Mouse (Mus musculus): Measurements from ENCODE around the gene Itpa. TPM values are rescaled to one million over a fixed set of nuclear protein-coding genes. Genes with fewer than 3 reads are reported as not detected.
"Not testable (repeated sequence)": the region's sequence is repeated elsewhere in the genome, so short reads cannot be mapped to it uniquely, and the experiment has no call there.

The Itpa gene
- polyA plus RNA-seq (2012; rRNA removed) = 53.3 and 58.1 TPM in 2 replicates

- DNase-seq (ENCODE audit: extremely low spot score in 1 of 2, low spot score in 1 of 2) = peak; percentile 81 to 89
These were observed at the start of gene Itpa for GRCm38 (mm10) chr2:130667559-130667958. Gene Itpa (plus strand): TSS chr2:130667610.

DNA sequence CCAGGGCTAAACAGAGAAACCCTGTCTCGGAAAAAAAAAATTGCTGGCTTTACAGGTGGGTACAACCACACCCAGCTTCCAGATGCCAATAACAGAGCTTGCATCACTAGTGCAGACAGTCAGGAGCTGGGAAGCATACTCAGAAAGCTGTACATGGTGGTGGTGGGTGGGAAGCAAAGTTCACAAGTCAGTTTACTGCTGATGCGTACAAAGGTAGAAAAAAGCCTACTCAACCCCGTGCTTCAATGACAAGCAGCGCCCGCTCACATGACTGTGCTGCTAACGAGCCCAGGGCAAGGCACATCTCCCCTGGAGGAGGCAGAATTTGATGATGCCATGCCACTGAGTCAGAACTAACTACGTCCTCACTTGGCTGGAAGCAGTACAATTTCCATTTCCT lies 48.4 kb upstream of the Itpa start:
- DNase-seq (ENCODE audit: extremely low spot score in 1 of 2, low spot score in 1 of 2) = no peak

GRCm38 (mm10) chr2:130628424-130628823 lies 39.0 kb upstream of the Itpa start:
- DNase-seq (ENCODE audit: extremely low spot score in 1 of 2, low spot score in 1 of 2) = no peak

GRCm38 (mm10) chr2:130629080-130629838 lies 38.2 kb upstream of the Itpa start:
- DNase-seq (ENCODE audit: extremely low spot score in 1 of 2, low spot score in 1 of 2) = no peak

GRCm38 (mm10) chr2:130629839-130630203 lies 37.6 kb upstream of the Itpa start, which contains the start of the genes Fastkd5 and Ubox5:
Gene Fastkd5 (minus strand): TSS chr2:130630027.
Gene Ubox5 (minus strand): TSS chr2:130630038.
- peak; percentile 81 to 95 for DNase-seq (ENCODE audit: extremely low spot score in 1 of 2, low spot score in 1 of 2)

GRCm38 (mm10) chr2:130632416-130632815 lies 35.0 kb upstream of the Itpa start:
- DNase-seq (ENCODE audit: extremely low spot score in 1 of 2, low spot score in 1 of 2) = peak in 1 of 2 experiments; percentile 62

GRCm38 (mm10) chr2:130632887-130633675 lies 34.3 kb upstream of the Itpa start:
- DNase-seq (ENCODE audit: extremely low spot score in 1 of 2, low spot score in 1 of 2) = no peak

- DNase-seq (ENCODE audit: extremely low spot score in 1 of 2, low spot score in 1 of 2) = no peak
These were observed 33.2 kb upstream of the Itpa start for GRCm38 (mm10) chr2:130634006-130634738.

- DNase-seq (ENCODE audit: extremely low spot score in 1 of 2, low spot score in 1 of 2) = no peak
These were observed 32.5 kb upstream of the Itpa start for GRCm38 (mm10) chr2:130634739-130635411.

DNA sequence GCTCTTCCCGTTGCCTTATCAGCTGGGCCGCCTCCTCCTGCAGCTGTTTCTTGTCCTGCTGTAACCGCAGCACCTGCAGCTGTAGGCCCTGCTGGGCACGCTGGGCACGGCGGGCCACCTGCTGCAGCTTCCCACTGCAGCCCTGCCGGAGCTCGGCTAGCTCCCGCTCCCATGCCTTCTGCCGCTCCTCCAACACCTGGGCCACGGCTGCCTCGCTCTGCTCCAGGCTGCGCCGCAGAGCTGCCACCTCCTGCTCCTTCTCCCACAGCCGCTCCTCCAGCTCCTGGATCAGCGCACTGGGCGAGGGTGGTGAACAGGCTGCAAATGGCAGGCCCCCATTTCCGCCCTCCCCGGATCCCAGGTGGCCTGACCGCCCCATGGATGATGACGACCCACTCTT lies 31.6 kb upstream of the Itpa start:
- no peak for DNase-seq (ENCODE audit: extremely low spot score in 1 of 2, low spot score in 1 of 2)

GRCm38 (mm10) chr2:130638101-130638611 lies 29.3 kb upstream of the Itpa start:
- no peak for DNase-seq (ENCODE audit: extremely low spot score in 1 of 2, low spot score in 1 of 2)

GRCm38 (mm10) chr2:130639276-130639675 lies 28.1 kb upstream of the Itpa start:
- no peak for DNase-seq (ENCODE audit: extremely low spot score in 1 of 2, low spot score in 1 of 2)

DNA sequence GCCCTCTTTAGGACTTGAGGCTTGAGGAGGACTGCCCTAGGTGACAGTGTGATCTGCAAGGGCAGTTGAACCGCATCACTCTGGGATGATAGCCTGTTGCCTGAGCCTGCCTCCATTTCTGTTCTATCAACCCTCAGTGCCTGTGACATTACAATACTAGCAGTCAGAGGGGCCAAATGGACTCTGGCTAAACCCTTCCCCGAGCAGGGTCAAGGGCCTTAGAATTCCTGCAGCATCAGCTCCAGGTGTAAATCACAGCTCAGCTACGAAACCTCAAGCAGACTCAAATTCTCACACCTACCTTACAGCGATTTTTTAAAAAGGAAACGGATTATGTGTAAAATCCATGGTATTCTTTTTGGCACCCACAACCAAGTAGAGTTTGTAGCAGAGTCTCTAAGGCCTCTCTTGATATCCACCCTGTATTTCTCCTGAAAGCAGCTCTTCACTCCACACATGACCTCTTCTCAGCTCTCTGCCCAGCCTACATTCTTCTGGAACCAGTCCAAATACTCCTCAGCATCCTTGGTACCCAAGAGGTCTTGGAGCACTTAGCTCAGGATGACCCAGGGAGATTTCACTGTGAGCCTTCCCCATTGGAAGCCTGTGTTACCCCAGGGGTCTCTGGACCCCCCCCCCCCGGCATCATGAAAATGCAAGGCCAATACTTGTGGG lies 25.9 kb upstream of the Itpa start:
- no peak for DNase-seq (ENCODE audit: extremely low spot score in 1 of 2, low spot score in 1 of 2)

DNA sequence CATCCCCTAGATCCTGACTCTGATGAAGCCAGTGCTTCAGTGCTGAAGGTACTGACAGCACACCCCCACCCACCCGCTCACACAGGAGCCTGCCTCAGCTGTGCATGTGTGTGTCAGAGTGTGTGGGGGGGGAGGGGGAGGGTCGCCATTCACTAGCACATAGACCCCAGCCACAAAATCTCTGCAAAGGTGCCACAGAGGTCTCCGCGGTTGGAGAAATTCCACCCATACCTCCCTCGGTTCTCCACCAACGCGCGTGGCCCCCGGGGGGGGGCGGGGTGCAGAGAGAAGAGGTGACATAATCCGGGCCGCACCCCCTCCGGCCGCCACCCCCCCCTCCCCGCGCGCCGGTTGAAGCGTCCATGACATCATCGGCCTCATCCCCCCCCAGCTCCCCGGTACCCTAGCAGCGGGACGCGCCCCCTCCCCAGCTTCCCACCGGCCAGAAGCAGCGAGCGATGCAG lies 25.2 kb upstream of the Itpa start:
- no peak for DNase-seq (ENCODE audit: extremely low spot score in 1 of 2, low spot score in 1 of 2)

DNA sequence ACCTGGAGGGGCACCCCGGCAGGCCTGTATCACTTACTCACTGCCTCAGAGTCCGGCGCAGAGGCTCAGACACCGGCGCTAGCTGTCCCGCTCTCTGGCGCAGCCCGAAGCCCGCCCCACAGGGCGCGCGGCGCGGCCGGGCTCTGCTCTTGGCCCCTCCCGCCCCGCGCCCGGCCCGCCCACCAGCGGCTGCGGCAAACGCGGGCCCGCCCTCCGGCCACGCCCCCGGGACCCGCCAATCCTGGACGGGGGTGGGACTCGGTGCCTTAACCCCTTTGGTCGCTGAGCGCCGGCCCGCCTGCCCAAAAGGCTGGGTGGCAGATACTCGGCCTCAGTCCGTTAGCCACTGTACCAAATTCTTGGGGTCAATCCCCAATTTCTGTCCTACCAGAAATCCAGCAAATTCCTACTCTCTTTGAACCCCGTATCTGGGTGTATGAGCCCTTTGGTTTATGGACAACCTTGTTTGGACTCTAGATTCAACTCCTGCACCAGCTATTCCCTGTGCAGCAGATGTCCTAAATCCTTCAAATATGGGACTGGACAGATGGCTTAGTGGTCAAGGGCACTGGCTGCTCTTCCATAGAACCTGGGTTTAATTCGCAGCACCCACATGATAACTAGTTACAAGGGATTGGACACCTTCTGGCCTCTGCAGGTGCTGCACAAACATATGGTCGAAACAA lies 24.6 kb upstream of the Itpa start, which contains the start of gene Lzts3:
TSS of gene Lzts3 (minus strand) at position 120 of the 686 bp plus-strand sequence.
- DNase-seq (ENCODE audit: extremely low spot score in 1 of 2, low spot score in 1 of 2) = peak in 1 of 2 experiments; percentile 91

GRCm38 (mm10) chr2:130645198-130645597 lies 22.2 kb upstream of the Itpa start:
- no peak for DNase-seq (ENCODE audit: extremely low spot score in 1 of 2, low spot score in 1 of 2)

DNA sequence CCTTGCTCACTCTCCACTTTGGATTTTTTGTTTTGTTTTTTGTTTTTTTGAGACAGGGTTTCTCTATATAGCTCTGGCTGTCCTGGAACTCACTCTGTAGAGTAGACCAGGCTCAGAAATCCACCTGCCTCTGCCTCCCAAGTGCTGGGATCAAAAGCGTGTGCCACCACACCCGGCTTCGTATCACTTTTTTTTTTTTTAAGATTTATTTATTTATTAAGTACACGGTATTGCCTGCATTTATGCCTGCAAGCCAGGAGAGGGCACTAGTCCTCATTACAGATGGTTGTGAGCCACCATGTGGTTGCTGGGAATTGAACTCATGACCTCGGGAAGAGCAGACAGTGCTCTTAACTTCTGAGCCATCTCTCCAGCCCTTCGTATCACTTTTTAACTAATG lies 18.4 kb upstream of the Itpa start:
- not testable (repeated sequence) for DNase-seq (ENCODE audit: extremely low spot score in 1 of 2, low spot score in 1 of 2)

DNA sequence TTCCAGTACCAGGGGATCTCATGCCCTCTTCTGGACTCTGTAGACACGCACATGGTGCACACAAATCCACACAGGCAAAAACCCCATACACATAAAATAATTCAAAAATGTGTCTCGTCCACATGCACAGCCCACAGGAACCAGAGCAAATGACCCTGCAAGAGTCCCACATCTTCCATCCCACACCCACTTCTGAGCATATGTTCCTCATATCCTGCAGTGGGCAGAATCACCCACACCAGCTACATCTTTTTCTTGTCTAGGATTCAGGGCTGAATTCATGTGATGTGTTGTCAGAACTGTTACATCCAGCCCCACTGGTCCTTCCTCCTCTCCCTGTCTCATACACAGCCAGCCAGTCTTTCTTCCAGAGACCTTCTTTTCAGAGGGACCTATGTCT lies 14.1 kb upstream of the Itpa start:
- peak in 1 of 2 experiments; percentile 70 for DNase-seq (ENCODE audit: extremely low spot score in 1 of 2, low spot score in 1 of 2)

DNA sequence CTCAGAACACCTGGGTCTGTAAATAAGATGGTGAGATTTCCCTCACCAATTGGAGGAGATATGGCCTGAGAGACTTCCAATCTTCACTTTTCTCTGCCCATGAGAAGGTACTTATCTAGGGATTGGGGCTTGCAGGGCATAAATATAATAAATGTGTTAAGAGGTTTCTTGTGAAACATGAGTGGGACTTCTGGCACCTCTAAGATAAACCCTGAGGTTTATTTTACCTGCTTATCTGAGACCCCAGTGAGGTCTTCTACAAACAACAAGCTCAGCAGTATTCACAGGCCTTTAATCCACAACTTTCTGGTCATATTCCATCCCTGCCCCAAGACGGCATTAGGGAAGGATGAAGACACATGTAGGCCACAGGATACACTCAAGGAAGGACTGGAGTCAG lies 13.7 kb upstream of the Itpa start:
- DNase-seq (ENCODE audit: extremely low spot score in 1 of 2, low spot score in 1 of 2) = no peak
